Mouse (Mus musculus) left cerebral cortex, postnatal 10 days (tissue): Measurements from ENCODE around the gene Etfb. TPM values are rescaled to one million over a fixed set of nuclear protein-coding genes. Genes with fewer than 3 reads are reported as not detected.
A peak's percentile ranks its signal among the peaks of the same experiment; 100 is the strongest.

Source experiments
- DNase-seq, 2 experiments: peaks; one replicate each; pipeline ENCODE4 v3.0.0; 2021 to 2022; ENCODE audit warnings: low spot score in 2 of 2, mixed read lengths in 1 of 2; ENCODE audit errors: extremely low spot score in 1 of 2
- intact Hi-C: fragments of 180-260 bp; cut with DNase I; formaldehyde crosslinking; loops from one replicate; pipeline ENCODE4 v1.15.1; 2025
- total RNA-seq, 2 experiments: library from RNA; stranded (reverse); gene quantifications; 2 replicates each; pipeline ENCODE4 v1.2.3; 2021

Etfb gene
- total RNA-seq, 2 experiments from 2014 or later, result 52.2 to 55.8 TPM

DNA sequence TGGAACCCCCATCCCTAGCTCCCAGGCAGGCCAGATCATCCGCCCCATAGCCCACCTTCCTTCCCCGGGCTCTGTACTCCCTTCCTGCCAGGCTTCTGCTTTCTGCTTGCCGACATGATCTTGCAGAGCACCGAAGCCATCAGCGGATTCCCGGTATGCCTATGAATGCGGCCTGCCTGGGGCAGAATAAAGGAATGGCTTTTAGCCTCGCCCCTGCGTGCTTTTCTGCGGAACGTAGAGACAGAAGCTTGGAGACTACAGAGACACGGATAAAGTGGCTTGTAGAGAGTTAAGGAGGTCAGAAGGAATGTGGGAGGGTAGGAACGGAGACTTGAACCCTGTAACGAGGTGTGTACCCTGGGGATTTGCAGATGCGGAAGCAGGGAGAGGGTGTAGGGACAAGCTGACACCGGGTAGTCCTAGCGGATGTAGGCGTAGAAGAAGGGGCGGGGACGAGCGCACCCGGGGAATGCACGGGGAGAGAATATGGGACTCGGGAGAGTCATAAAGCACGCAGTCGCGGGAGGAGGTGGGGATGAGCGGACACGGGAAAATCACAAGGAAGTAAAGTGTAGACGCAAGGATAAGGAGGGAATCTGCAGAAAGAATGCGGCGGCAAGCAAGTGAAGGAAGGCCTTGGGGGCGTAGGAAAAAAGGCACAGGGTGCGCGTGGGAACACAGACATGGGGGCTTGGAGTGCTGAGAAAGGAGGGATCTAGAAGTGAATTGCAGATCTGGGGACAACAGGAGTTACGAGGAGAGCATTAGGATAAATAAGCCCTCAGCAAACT is 562 bp upstream of the Etfb start:
- peak; percentile 44 to 89 for DNase-seq
- intact Hi-C loops, result loop anchor here (10.0 kb wide), 1 partner anchor 129 kb away; the partner anchor contains the start of gene Zfp715

DNA sequence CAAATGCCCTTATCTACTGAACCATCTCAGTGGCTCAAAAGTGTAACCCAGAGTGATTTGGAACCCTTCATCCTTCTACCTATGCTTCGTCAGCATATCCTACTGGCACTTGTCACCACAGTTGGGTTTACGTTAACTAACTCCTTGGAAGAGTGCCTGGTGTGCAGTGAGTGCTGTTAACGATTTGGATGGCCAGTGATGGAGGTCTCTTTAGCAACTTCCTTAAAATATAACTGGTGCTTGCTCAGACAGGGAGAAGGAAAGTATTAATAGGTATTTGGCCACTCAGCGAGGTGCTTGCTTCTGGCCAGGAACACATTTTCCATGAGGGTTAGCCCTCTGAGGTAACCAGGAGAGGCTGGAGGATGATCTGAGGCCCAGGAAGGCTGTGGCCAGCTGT is 3.9 kb downstream of the Etfb start:
- intact Hi-C loops, result loop anchor here (10.0 kb wide), 1 partner anchor 133 kb away; the partner anchor contains the start of gene Zfp715

GRCm38 (mm10) chr7:43448246-43448645 is 4.4 kb downstream of the Etfb start:
- no peak for DNase-seq
- intact Hi-C loops, result loop anchor here (10.0 kb wide), 1 partner anchor 133 kb away; the partner anchor contains the start of gene Zfp715

More for the DNA sequence above, 3.9 kb downstream of the Etfb start:
- no peak for DNase-seq

GRCm38 (mm10) chr7:43449811-43450210 is 5.9 kb downstream of the Etfb start:
- no peak for DNase-seq
- intact Hi-C loops, result loop anchor here (10.0 kb wide), 1 partner anchor 135 kb away; the partner anchor contains the start of gene Zfp715

DNA sequence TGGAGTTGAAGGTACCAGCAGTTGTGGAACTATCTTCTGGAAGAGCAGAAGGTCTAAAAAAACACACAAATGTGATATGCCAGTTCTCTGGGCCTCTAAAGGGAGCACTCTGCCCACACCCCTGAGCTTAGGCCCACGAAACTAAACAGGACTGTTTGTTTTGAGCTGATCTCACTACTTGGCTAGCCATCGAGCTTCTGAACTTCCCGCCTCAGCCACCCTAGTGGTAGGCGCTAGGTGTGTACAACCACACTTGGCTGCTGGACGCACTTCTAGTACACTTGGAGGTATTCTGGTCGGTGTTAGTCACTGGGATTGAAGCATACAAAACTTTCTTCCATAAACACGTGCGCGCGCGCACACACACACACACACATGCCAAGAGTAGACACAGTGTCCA is 7.8 kb downstream of the Etfb start:
- intact Hi-C loops, result no loop called here
- DNase-seq, result no peak

- no peak for DNase-seq
- intact Hi-C loops, result no loop called here
Observed at GRCm38 (mm10) chr7:43452609-43453008, 8.7 kb downstream of the Etfb start.

DNA sequence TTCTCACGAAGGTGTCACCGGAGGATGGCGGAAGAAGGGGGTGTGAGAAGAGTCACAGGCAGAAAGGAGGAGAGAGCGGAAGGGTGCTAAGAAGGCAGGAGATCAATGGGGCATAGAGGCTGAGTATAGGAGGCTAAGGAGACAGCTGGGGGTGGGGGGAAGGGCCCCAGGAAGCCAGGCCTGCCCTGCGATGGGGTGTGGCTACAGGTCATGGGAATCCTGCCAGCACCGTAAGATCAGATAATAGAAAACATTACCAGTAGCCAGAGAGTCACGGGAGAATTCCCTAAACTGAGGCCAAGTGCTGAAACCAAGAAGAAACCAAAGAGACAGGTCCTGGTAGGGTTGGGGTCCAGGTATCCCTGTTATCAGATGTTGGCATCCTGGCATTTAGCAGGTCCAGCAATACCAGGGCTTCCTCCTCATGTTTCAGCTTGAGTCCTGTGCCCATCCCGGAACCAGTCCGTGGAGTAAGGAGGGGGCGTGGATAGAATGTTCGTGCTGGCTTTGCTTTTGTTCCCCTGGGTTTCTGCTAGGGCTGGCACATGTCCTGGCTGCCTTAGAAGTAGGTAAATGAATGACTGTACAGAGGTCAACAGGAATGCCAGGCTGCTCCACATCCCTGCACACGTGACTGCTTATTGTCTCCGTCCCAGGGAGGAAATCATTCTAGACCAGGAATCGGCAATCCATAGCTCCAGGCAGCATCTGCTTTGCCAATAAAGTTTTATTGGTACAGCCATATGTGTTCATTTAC is 9.9 kb downstream of the Etfb start:
- DNase-seq, result no peak
- intact Hi-C loops, result no loop called here

DNA sequence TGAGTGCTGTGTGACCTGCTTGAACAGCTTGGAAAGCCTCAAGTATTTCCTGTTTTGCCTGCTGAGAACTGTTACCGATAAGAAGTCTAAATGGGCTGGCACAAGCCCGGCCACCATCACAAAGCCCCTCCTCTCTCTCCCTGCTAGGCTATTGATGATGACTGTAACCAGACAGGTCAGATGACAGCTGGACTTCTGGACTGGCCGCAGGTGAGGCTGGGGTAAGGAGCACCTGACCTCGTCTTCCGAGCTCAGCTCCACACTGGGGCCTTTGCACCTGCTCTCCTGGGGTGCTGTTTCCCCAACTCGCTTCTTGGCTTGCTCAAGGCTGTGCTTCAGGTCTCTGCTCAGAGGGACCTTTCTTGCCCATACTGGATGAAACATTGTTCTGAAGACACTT is 10.5 kb downstream of the Etfb start:
- DNase-seq, result no peak
- intact Hi-C loops, result no loop called here

DNA sequence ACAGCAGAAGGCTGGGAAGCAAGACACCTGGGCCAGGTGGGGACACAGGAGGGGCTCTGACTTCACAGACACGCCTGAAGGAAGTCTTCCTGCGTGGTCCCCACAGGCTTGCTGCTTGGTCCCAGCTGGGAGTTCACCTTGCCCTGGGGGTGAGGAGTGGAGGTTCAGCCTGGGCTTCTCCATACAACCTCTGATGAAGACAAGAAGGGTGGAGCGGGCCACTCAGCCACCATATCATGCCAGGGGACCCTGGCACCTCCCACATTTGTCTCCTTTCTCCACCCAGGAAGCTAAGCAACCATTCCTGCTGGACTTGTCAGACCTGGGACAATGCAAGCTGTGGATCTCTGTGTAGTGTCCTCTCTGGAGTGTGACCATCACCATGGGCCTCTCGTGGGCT is 19.0 kb downstream of the Etfb start, which contains the start of gene Vsig10l:
TSS of gene Vsig10l (plus strand) at position 301 of the 400 bp plus-strand sequence.
- intact Hi-C loops, result loop anchor here (10.0 kb wide), 1 partner anchor 178 kb away; no protein-coding TSS in a partner anchor
- DNase-seq, result no peak

GRCm38 (mm10) chr7:43463976-43464375 is 20.1 kb downstream of the Etfb start:
- DNase-seq, result no peak
- intact Hi-C loops, result loop anchor here (10.0 kb wide), 1 partner anchor 179 kb away; no protein-coding TSS in a partner anchor

- intact Hi-C loops, result loop anchor here (10.0 kb wide), 1 partner anchor 180 kb away; no protein-coding TSS in a partner anchor
- peak in 1 of 2 experiments; percentile 50 for DNase-seq
Observed at GRCm38 (mm10) chr7:43464864-43465343, 21.0 kb downstream of the Etfb start.

DNA sequence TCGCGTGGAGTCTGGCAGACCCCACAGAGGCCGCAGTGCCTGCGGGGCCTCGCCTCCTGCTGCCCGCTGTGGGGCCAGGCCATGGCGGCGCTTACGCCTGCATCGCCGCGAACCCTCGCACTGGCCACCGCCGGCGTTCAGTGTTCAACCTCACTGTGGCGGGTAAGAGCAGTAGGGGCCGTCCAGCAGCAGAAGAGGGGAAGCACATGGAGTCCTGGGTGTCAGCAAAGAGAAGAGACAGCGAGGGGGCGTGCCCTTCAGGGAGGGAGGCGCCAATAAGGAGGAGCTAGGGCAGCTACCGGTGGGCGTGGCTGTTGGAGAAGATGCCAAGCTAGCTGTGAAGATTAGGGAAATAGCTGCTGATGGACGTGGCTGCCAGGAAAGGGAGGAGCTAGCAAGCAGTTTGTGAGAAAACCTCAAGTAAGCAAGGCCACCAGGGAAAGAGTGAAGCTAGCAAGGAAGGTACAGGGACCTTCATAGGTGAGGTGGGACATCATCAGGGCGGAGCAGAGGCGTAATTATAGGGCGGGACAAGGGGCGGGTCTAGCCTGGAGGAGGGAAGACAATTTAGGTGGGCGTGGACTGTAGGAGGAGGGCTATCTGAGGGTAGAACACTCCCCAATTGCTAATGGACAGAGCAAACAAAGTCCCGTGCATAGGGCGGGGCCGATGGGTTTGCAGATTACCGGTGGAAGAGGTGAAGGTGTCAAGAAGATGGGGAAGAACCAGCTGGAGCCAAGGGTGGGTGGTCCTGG is 21.6 kb downstream of the Etfb start:
- intact Hi-C loops, result loop anchor here (10.0 kb wide), 1 partner anchor 181 kb away; no protein-coding TSS in a partner anchor
- peak; percentile 81 to 94 for DNase-seq

DNA sequence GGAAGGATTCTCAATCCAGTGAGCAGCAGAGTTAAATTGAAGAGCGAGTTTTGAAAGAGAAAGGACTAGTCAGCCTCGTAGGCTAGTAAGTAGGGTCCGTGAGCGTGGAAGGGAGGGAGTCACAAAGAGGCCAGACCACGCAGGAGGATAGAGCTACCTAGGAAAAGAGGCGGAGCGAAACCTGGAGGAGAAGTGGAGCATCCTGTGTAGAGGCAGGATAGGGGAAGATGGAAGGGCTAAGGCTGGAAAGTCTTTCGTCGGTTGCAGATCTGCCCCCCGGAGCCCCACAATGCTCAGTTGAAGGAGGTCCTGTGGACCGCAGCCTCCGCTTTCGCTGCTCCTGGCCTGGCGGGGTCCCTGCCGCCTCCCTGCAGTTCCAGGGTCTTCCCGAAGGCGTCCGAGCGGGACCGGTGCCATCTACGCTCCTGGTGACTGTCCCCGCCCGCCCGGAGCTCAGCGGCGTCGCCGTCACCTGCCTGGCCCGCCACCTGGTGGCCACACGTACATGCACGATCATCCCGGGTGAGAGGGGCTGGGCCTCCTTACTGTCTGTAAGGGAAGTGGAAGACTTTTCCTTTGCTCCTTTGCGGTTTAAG is 22.3 kb downstream of the Etfb start:
- intact Hi-C loops, result loop anchor here (10.0 kb wide), 1 partner anchor 181 kb away; no protein-coding TSS in a partner anchor
- DNase-seq, result peak; percentile 55 to 93

- intact Hi-C loops, result no loop called here
- no peak for DNase-seq
Observed at GRCm38 (mm10) chr7:43470373-43470772, 26.5 kb downstream of the Etfb start.

DNA sequence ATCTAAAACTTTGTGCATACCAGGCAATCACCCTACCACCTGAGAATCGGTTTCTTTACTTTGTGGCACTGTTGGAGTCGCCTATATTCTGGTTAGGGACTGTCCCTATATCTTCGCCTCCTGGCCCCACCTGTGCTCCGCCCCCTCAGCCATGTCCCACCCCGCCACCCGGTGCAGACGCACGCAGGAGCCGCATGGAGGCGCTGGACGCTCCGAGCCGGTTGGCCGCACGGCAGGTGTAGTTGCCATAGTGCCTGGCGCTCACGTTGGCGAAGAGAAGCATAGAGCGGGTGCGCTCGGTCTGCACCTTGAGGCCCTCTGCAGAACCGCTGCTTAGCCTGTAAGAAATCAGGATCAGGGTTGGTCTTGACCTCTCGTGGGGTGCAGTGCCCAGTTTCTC is 31.8 kb downstream of the Etfb start:
- intact Hi-C loops, result no loop called here

GRCm38 (mm10) chr7:43476376-43476775 is 32.5 kb downstream of the Etfb start:
- intact Hi-C loops, result no loop called here
- no peak for DNase-seq

More for the DNA sequence above, 31.8 kb downstream of the Etfb start:
- no peak for DNase-seq

- intact Hi-C loops, result no loop called here
- DNase-seq, result no peak
Observed at GRCm38 (mm10) chr7:43481191-43481590, 37.3 kb downstream of the Etfb start.

DNA sequence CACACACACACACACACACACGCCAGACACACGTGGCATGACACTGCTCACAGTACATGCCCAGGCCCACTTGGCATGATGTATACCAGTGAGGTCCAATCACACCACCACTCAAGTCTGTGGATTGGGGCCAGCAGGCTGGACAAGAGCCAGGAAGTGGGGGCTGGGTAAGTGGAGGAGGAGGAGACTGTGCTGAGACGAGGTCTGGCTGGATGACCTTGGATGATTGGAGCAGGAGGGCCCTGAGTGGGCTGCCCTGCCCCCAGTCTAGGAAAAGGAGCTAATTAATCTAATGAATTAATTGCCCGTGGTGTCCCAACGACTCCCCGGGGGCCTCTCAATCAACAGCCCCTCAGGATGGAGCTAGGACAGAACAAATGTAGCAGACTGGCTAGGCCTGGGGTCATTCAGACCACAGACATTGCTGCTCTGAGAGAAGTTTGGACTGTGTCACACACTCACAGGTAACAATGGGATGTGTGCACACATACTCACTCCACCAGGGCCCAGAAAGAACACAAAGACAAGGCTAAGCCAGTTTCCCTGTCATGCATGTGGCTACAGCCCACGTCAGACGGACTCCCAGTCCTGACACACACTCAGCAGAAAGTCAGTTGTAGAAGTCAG is 38.3 kb downstream of the Etfb start:
- DNase-seq, result peak in 1 of 2 experiments; percentile 76
- intact Hi-C loops, result no loop called here
